Mouse (Mus musculus): ENCODE data around the gene Scn7a. TPM values are rescaled to one million over a fixed set of nuclear protein-coding genes. Genes with fewer than 3 reads are reported as not detected.

The Scn7a gene
- 1.4 and 1.6 TPM in 2 replicates for polyA plus RNA-seq (2015; fragmentation: Nextera tagmentation; extraction: Ambion mirVana)

GRCm38 (mm10) chr2:66784765-66785164 is at the start of gene Scn7a:
Gene Scn7a, minus strand, starts transcription at chr2:66784914.
- H3K27me3 ChIP-seq: no peaks in the 10 kb centered on the region
- H3K27ac ChIP-seq: no peak within 1 kb of the TSS
- H3K4me1 ChIP-seq: peaks cover 3% of the 10 kb centered on the region; the same call in 1 of the 2 replicates
- peak; percentile 86 for ATAC-seq (replicated peaks; ENCODE audit: low FRiP score)
- H3K9ac ChIP-seq: no peak within 1 kb of the TSS
- H3K4me3 ChIP-seq (replicated peaks): peak within 1 kb of the TSS; percentile 15; the same call in 1 of the 2 replicates
- H3K36me3 ChIP-seq: no peaks in the 10 kb centered on the region
- H3K9me3 ChIP-seq (replicated peaks): no peaks in the 10 kb centered on the region
- H3K4me2 ChIP-seq: peak within 1 kb of the TSS; percentile 42
- 14% methylated on average over 6 of the region's 6 CpGs for whole genome bisulfite sequencing

GRCm38 (mm10) chr2:66827729-66828128 is 43.0 kb upstream of the Scn7a start:
- no peaks in the 10 kb centered on the region for H3K4me1 ChIP-seq
- H3K27ac ChIP-seq: no peak overlapping the region
- WGBS: 80% methylated on average over 1 of the region's 1 CpGs
- no peaks in the 10 kb centered on the region for H3K27me3 ChIP-seq
- H3K36me3 ChIP-seq: no peaks in the 10 kb centered on the region
- H3K9me3 ChIP-seq (replicated peaks): no peaks in the 10 kb centered on the region
- no peak for ATAC-seq (replicated peaks; ENCODE audit: low FRiP score)
- H3K4me3 ChIP-seq (replicated peaks): no peak overlapping the region
- no peak overlapping the region for H3K9ac ChIP-seq
- no peak overlapping the region for H3K4me2 ChIP-seq

- WGBS: 35% methylated on average over 7 of the region's 7 CpGs
- no peak for ATAC-seq (replicated peaks; ENCODE audit: low FRiP score)
- no peaks in the 10 kb centered on the region for H3K36me3 ChIP-seq
- H3K27me3 ChIP-seq: no peaks in the 10 kb centered on the region
- H3K4me1 ChIP-seq: no peaks in the 10 kb centered on the region
- no peak overlapping the region for H3K9ac ChIP-seq
- H3K4me2 ChIP-seq: no peak overlapping the region
- H3K4me3 ChIP-seq (replicated peaks): no peak overlapping the region
- H3K9me3 ChIP-seq (replicated peaks): no peaks in the 10 kb centered on the region
- no peak overlapping the region for H3K27ac ChIP-seq
Measured at GRCm38 (mm10) chr2:66819862-66820559, 35.3 kb upstream of the Scn7a start.

- Histone ChIP-seq H3K27ac (no peak overlapping the region), H3K9ac (no peak overlapping the region), H3K4me2 (no peak overlapping the region), H3K36me3 (no peaks in the 10 kb centered on the region), H3K27me3 (no peaks in the 10 kb centered on the region), H3K4me1 (no peaks in the 10 kb centered on the region), H3K9me3 (replicated peaks) (no peaks in the 10 kb centered on the region), H3K4me3 (replicated peaks) (no peak overlapping the region)
- no peak for ATAC-seq (replicated peaks; ENCODE audit: low FRiP score)
- 49% methylated on average over 4 of the region's 4 CpGs for WGBS
Measured at GRCm38 (mm10) chr2:66799676-66800249, 15.0 kb upstream of the Scn7a start.

GRCm38 (mm10) chr2:66797493-66797892 is 12.8 kb upstream of the Scn7a start:
- no peak overlapping the region for H3K9ac ChIP-seq
- no peaks in the 10 kb centered on the region for H3K4me1 ChIP-seq
- ATAC-seq (replicated peaks; ENCODE audit: low FRiP score): no peak
- H3K4me3 ChIP-seq (replicated peaks): no peak overlapping the region
- H3K27ac ChIP-seq: no peak overlapping the region
- H3K9me3 ChIP-seq (replicated peaks): no peaks in the 10 kb centered on the region
- WGBS: 73% methylated on average over 1 of the region's 1 CpGs
- H3K27me3 ChIP-seq: no peaks in the 10 kb centered on the region
- H3K4me2 ChIP-seq: no peak overlapping the region
- no peaks in the 10 kb centered on the region for H3K36me3 ChIP-seq

DNA sequence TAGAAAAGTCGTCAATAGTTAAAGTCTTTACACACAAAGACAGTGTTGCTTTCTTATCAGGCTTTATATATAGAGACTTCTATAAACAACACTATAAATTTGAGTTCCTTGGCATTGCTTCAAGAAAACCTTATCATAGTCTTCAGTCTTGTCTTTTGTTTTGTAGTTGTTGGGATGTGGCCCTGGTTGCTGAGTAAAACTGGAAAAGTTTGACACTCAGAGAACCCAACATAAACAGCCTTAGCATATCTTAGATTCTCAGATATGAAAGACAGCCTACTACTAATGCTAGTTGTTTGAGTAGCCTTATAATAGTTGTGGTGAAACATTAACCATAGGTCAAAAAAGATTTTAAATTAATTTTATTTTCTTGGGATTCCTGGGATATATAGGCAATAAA is 6.9 kb upstream of the Scn7a start:
- no peaks in the 10 kb centered on the region for H3K36me3 ChIP-seq
- no peaks in the 10 kb centered on the region for H3K27me3 ChIP-seq
- no peak overlapping the region for H3K4me3 ChIP-seq (replicated peaks)
- H3K4me1 ChIP-seq: no peaks in the 10 kb centered on the region
- no peak overlapping the region for H3K4me2 ChIP-seq
- H3K9me3 ChIP-seq (replicated peaks): no peaks in the 10 kb centered on the region
- H3K27ac ChIP-seq: no peak overlapping the region
- ATAC-seq (replicated peaks; ENCODE audit: low FRiP score): no peak
- 73% methylated on average over 1 of the region's 1 CpGs for WGBS
- H3K9ac ChIP-seq: no peak overlapping the region

- H3K4me1 ChIP-seq: peaks cover 3% of the 10 kb centered on the region; the same call in 1 of the 2 replicates
- no peaks in the 10 kb centered on the region for H3K9me3 ChIP-seq (replicated peaks)
- no peak for ATAC-seq (replicated peaks; ENCODE audit: low FRiP score)
- H3K9ac ChIP-seq: no peak overlapping the region
- no peak overlapping the region for H3K4me3 ChIP-seq (replicated peaks)
- H3K27me3 ChIP-seq: no peaks in the 10 kb centered on the region
- no peak overlapping the region for H3K27ac ChIP-seq
- H3K4me2 ChIP-seq: no peak overlapping the region
- 71% methylated on average over 2 of the region's 2 CpGs for WGBS
- H3K36me3 ChIP-seq: no peaks in the 10 kb centered on the region
Measured at GRCm38 (mm10) chr2:66780884-66781283, 3.8 kb downstream of the Scn7a start.

- Histone ChIP-seq H3K36me3 (no peaks in the 10 kb centered on the region), H3K4me2 (no peak overlapping the region), H3K4me1 (no peaks in the 10 kb centered on the region), H3K9me3 (replicated peaks) (no peaks in the 10 kb centered on the region), H3K27ac (no peak overlapping the region), H3K9ac (no peak overlapping the region), H3K27me3 (no peaks in the 10 kb centered on the region), H3K4me3 (replicated peaks) (no peak overlapping the region)
- WGBS: 87% methylated on average over 2 of the region's 2 CpGs
- no peak for ATAC-seq (replicated peaks; ENCODE audit: low FRiP score)
Measured at GRCm38 (mm10) chr2:66767980-66768379, 16.7 kb downstream of the Scn7a start.

- H3K4me2 ChIP-seq: no peak overlapping the region
- no peak overlapping the region for H3K27ac ChIP-seq
- ATAC-seq (replicated peaks; ENCODE audit: low FRiP score): no peak
- no peak overlapping the region for H3K4me3 ChIP-seq (replicated peaks)
- H3K9ac ChIP-seq: no peak overlapping the region
- no peaks in the 10 kb centered on the region for H3K27me3 ChIP-seq
- no peaks in the 10 kb centered on the region for H3K4me1 ChIP-seq
- 41% methylated on average over 1 of the region's 1 CpGs for WGBS
- no peaks in the 10 kb centered on the region for H3K9me3 ChIP-seq (replicated peaks)
- no peaks in the 10 kb centered on the region for H3K36me3 ChIP-seq
Measured at GRCm38 (mm10) chr2:66765170-66765569, 19.5 kb downstream of the Scn7a start.

GRCm38 (mm10) chr2:66762905-66763304 is 21.8 kb downstream of the Scn7a start:
- Histone ChIP-seq H3K36me3 (no peaks in the 10 kb centered on the region), H3K27ac (no peak overlapping the region), H3K4me3 (replicated peaks) (no peak overlapping the region), H3K4me1 (no peaks in the 10 kb centered on the region), H3K4me2 (no peak overlapping the region), H3K9me3 (replicated peaks) (no peaks in the 10 kb centered on the region), H3K27me3 (no peaks in the 10 kb centered on the region), H3K9ac (no peak overlapping the region)
- no peak for ATAC-seq (replicated peaks; ENCODE audit: low FRiP score)

DNA sequence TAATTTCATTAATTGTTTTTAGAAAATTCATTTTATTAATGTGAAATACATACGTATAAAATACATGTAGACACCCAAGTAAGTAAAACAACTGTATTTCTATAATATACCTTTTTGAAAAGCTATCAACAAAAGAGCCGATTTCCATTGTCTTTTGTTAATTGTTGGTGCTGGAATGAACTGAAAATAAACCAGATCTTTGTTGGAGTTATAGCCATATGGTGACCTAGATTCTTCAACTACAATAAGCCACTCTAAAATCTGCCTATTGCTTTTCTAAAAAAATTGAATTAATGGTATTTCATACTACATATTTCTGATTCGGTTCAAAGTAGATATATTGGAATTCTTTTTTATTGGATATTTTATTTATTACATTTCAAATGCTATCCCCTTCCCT is 56.7 kb downstream of the Scn7a start:
- 94% methylated on average over 3 of the region's 3 CpGs for WGBS
- no peaks in the 10 kb centered on the region for H3K9me3 ChIP-seq (replicated peaks)
- ATAC-seq (replicated peaks; ENCODE audit: low FRiP score): no peak

DNA sequence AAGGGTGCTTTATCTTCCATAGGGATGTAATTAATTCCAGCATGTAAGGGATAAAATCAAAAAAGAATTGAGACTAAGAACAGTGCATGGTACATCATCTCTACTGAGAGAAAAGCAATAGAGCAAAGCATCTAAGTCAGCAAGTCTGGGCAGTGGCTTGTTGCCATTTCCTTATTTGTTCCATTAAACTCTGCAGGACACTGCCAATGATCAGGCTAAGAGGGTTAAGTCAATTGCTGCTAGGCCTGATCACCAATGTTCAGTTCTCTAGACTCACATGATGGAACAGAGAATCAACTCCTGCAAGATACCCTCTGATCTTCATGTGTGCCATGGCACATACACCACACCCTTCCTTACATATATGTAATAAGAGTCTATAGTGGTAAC is 57.1 kb downstream of the Scn7a start:
- H3K36me3 ChIP-seq: no peaks in the 10 kb centered on the region
- no peaks in the 10 kb centered on the region for H3K27me3 ChIP-seq
- no peak overlapping the region for H3K27ac ChIP-seq
- no peak overlapping the region for H3K4me3 ChIP-seq (replicated peaks)
- no peak overlapping the region for H3K9ac ChIP-seq
- H3K4me2 ChIP-seq: no peak overlapping the region
- no peaks in the 10 kb centered on the region for H3K4me1 ChIP-seq
- no peaks in the 10 kb centered on the region for H3K9me3 ChIP-seq (replicated peaks)
- ATAC-seq (replicated peaks; ENCODE audit: low FRiP score): no peak

More for the DNA sequence above, 56.7 kb downstream of the Scn7a start:
- H3K27ac ChIP-seq: no peak overlapping the region
- no peaks in the 10 kb centered on the region for H3K27me3 ChIP-seq
- no peak overlapping the region for H3K4me2 ChIP-seq
- no peaks in the 10 kb centered on the region for H3K36me3 ChIP-seq
- H3K4me1 ChIP-seq: no peaks in the 10 kb centered on the region
- no peak overlapping the region for H3K4me3 ChIP-seq (replicated peaks)
- no peak overlapping the region for H3K9ac ChIP-seq

Data from kidney, embryonic 15.5 days (tissue).